Mouse (Mus musculus) cortical plate, adult 2 months (tissue): ENCODE results near the gene Adamts12.

Source experiments
- CTCF ChIP-seq: fragments of 200-500 bp; IDR thresholded peaks from 2 replicates; pipeline ENCODE4 v1.5.1; 2011; ENCODE audit warnings: mild to moderate bottlenecking, control low read depth, low read length; ENCODE audit not compliant: insufficient read depth; ENCODE audit errors: extremely low read depth
- POLR2A ChIP-seq: fragments of 200-500 bp; IDR thresholded peaks from 2 replicates; pipeline ENCODE4 v1.6.1; 2011; ENCODE audit warnings: mild to moderate bottlenecking, low read length, control low read depth; ENCODE audit not compliant: insufficient read depth; ENCODE audit errors: extremely low read depth

DNA sequence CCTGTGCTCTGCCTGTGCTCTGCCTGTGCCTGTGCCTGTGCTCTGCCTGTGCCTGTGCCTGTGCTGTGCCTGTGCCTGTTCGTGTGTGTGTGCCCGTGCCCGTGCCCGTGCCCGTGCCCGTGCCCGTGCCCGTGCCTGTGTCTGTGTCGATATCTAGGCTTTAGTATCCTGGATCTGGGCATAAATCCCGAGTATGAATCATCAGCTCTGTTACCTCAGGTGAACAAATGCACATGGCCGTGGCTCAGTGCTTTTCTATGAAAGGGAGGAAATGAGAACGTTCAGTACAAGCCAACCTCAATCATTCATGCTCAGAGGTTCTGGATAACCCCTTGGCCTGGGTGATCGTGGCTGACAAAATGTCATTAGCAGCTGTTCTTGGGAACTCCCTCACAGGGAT lies 110.3 kb downstream of the Adamts12 start:
- TF ChIP-seq POLR2A: no peak
- no peak for TF ChIP-seq CTCF
